Mouse (Mus musculus) heart, adult 2 months (tissue): Measurements from ENCODE around the gene Arf4.
"Not testable (repeated sequence)": the region's sequence is repeated elsewhere in the genome, so short reads cannot be mapped to it uniquely, and the experiment has no call there.

Experiments used
- CTCF ChIP-seq: fragments of 200-600 bp; IDR thresholded peaks from 2 replicates; pipeline ENCODE4 v1.8.1; 2022; ENCODE audit warnings: antibody characterized with exemption, mild to moderate bottlenecking, moderate library complexity
- EP300 ChIP-seq: fragments of 200-500 bp; IDR thresholded peaks from 2 replicates; pipeline ENCODE4 v1.6.1; 2011; ENCODE audit warnings: low read depth, low read length, control low read depth; ENCODE audit not compliant: insufficient read depth
- POLR2A ChIP-seq: fragments of 200-500 bp; IDR thresholded peaks from 2 replicates; pipeline ENCODE4 v1.6.1; 2011; ENCODE audit warnings: mild to moderate bottlenecking, low read depth, low read length, control low read depth; ENCODE audit not compliant: insufficient read depth

DNA sequence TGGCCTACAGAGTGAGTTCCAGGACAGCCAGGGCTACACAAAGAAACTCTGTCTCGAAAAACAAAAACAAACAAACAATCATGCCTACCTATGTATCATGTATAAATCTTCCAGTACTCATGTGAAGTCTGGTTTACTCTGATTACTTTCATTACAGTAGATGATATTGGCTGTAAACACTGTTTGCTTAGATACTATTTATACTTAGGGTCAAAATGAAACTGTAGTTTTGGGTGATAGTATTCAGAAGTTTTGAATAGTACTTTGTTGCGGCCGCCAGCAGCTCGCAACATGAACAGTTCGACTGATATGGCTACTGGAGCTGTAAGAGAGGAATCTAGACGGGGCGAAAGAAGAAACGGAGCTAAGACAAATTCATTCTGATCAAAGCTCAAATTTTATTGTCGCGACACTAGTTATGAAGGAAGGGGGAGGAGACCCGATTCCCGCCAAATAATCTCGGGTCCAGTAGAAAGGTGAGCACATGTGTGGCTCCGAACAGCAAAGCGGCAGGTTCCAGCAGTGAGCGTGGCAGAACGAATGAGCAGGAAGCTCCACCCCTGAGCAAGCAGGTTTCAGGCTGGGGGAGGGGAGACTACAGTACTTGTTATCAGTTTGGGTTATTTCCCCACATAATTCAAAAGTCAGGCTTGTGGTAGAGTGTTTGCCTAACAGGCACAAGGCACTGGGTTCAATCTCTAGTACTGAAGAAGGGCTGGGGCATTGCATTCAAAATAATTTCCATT, 34.2 kb downstream of the Arf4 start:
- not testable (repeated sequence) for TF ChIP-seq POLR2A, EP300, CTCF
